Mouse (Mus musculus) liver, adult 2 months (tissue): ENCODE measurements around the gene Tmem208.

Experiments used
- CTCF ChIP-seq: fragments of 200-500 bp; IDR thresholded peaks from 2 replicates; pipeline ENCODE4 v1.5.1; 2011; ENCODE audit warnings: low read depth, low read length, control low read depth
- POLR2A ChIP-seq: fragments of 200-500 bp; IDR thresholded peaks from 2 replicates; pipeline ENCODE4 v1.6.1; 2011; ENCODE audit warnings: low read length, control low read depth; ENCODE audit not compliant: insufficient read depth; ENCODE audit errors: extremely low read depth

GRCm38 (mm10) chr8:105303396-105303795 is 22.8 kb upstream of the Tmem208 start:
- no peak for TF ChIP-seq CTCF
- no peak for TF ChIP-seq POLR2A
